Mouse (Mus musculus) cerebellum, postnatal 4 days (tissue): ENCODE results near the gene Tmem132c.
A peak's percentile ranks its signal among the peaks of the same experiment; 100 is the strongest.

Experiments used
- DNase-seq, 2 experiments: peaks; one replicate each; pipeline ENCODE4 v3.0.0; 2022; ENCODE audit warnings: low spot score in 2 of 2, mixed read lengths in 1 of 2

Gene Tmem132c

DNA sequence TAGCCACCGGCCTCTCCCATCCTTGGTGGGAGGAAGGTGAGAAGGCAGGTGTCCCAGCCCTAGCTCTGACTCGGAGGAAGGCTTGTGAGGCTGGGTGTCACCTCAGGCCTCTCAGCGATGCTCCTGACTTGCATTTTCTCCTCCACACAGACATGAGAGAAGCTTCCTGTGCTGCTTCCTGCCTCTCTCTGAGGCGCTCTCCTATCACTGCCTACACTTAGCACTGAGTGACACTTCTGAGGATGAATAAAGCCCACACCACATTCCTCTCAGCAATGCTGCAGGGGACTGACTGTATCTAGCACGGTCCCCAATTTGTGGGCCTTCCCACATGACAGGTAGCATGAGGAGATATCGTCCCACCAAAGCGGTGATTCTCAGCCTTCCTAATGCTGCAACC is 355.3 kb downstream of the Tmem132c start:
- no peak for DNase-seq

DNA sequence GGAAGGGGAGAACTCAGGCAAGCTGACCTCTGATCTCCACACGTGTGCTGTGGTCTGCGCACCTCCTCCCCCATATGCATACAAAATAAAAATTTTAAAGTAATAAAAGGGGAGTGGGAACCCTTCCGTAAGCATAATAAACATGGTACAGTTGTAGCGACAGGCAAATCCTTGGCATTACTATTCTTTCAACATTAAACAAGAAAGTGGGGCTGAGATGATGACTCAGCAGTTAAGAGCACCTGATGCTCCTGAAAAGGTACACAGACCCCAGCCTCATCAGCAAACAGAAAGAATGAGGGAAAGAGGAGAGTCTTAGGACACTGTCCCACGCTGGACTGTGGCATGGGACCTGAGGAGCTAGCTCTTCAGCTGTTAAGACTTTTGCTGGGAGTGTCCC is 361.4 kb downstream of the Tmem132c start:
- DNase-seq, result no peak

DNA sequence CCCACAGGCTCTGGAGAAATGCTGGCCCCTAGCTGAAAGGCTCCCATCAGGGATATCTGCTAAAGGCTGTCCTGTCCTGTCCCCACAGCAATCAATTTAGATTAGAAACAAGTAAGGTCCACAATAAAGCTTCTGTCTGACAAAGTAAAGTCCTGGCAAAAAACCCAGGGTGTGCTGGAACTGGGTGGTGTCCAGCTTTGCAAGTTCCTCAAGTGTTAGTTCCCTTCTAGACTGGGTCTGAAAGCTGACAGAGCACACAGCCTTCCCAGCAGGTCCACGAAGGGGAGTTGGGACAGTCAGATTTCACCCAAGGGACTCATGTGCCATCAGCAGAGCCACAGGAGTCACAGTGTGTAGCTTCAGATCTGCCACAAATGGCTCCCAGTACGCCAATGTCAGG is 365.9 kb downstream of the Tmem132c start:
- DNase-seq, result no peak

DNA sequence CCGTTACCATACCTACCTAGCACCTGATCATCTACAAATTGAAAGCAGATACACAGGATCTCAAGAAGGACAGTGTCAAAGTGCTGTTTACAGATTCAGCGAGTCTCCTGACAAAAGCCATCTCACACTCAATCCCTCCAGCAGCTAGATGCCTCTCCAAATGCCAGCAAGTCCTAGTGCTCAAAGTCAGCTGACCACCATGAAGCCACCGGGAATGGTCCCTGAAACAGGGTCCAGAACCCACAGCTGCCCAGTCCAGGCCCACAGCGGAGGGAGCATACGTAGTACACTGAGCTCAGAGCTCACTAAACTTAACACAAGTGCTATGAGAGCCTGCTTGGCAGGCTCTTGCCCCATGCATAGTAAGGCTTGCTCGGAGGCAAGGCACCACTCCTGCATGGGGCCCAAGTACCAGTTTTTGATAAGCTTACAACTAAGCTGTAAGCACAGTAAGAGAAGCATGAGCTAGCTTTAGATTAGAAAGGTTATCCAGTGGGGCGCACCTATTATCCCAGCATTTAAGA is 367.6 kb downstream of the Tmem132c start:
- no peak for DNase-seq

DNA sequence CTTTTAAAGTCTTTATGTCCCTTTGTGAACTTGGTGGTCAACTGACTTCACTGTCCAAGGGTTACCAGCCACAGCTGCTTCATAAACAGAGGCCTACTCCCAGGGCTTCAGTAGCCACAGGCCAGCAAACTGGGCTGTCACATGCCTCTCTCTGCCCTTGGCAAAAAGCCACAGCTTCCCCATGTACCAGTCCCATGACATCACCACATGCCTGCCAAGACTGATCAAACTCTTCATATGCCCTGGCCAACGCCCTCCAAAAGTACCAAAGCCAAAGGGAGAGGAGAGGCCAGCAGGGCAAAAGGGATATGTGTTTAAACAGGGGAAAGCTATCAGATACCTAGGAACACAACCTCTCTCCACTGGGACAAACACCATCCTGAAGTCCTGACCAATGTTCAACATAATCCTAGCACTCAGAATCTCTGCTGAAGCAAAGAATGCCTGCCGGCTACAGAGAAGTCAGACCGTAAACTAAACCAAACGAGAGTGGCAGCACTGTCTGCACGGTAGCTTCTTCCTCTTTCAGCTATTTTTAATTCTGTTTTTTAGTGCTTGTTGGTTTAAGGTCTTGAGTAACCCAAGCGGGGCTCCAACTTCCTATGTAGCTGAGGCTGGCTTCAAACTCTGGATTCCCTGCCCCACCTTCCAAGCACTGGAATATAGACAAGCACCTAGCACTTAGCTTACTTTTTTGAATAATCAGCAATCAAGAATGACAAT is 369.3 kb downstream of the Tmem132c start:
- DNase-seq, result peak in 1 of 2 experiments; percentile 28

DNA sequence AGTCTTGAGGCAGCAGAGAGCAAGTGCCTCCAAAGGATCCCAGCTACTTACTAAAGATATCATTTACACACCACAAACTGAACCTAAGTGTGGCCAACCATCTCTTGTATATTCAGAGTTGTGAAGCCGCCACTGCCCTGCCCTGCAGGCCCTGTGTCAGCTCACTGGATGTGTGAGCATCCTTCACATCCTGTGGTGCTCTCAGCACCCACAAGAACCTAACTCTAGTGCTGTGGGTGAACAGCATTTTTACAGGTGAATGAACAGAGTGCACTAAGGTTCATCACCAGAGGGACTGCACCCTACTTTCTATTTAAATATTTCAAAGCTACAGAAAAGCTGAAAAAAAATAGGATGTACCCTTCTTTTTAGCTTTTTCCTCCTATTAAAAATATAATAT is 370.3 kb downstream of the Tmem132c start:
- no peak for DNase-seq

DNA sequence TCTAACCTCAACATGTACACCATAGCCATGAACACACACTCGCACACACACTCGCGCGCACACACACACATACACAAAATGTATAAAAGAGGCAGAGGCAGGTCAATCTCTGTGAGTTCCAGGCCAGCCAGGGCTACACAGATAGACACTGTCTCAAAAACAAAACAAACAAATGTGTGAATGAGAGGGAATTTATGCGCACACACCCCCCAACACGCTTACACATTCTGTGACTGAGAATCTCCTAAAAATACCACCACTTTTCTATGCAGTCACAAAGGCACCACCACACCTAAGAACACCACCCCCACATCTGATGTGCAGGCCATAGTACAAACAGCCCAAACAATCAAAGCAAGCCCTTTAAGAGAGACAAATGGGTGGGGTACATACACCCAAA is 370.8 kb downstream of the Tmem132c start:
- DNase-seq, result no peak
